Mouse (Mus musculus) heart, adult 2 months (tissue): ENCODE measurements at regions not wholly inside any gene's neighbourhood (a gene's known extent, or its start where the extent isn't known, plus 50 kb on each side); places are given as distances from the start of the nearest gene placed in this dataset.

Experiments used
- CTCF ChIP-seq: fragments of 200-600 bp; IDR thresholded peaks from 2 replicates; pipeline ENCODE4 v1.8.1; 2022; ENCODE audit warnings: antibody characterized with exemption, mild to moderate bottlenecking, moderate library complexity
- EP300 ChIP-seq: fragments of 200-500 bp; IDR thresholded peaks from 2 replicates; pipeline ENCODE4 v1.6.1; 2011; ENCODE audit warnings: low read depth, low read length, control low read depth; ENCODE audit not compliant: insufficient read depth

DNA sequence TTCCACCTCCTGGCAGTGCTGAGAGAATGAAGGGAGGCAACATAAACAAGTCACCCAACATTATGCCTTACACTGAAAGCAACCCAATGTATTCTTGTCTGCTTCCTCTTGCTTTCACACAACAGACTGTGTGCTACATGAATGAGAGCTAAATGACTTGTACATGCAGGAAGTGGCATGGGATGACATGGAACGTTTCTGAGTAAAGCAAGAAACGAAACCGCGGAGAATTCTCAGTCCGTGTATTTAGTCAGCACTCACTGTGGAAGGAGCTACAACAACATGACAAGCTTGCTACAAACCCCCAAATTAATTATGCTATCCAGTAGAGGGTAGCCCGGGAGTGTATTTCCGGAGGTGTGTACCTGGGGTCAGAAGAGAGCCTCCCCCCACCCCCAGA is 349.4 kb upstream of the Fam92a start:
- TF ChIP-seq EP300: no peak
- no peak for TF ChIP-seq CTCF
